Mouse (Mus musculus): ENCODE measurements around the gene Card9. TPM values are rescaled to one million over a fixed set of nuclear protein-coding genes. Genes with fewer than 3 reads are reported as not detected.

The Card9 gene
- polyA plus RNA-seq, 1 experiment from 2014 or later, result 1.0 TPM

GRCm38 (mm10) chr2:26342044-26342443, 18.7 kb downstream of the Card9 start:
- Histone ChIP-seq H3K4me3 (no peak overlapping the region), H3K4me1 (no peaks in the 10 kb centered on the region), H3K9ac (no peak overlapping the region), H3K9me3 (no peaks in the 10 kb centered on the region), H3K27me3 (replicated peaks) (no peaks in the 10 kb centered on the region), H3K27ac (no peak overlapping the region), H3K36me3 (peaks cover 86% of the 10 kb centered on the region), H3K4me2 (replicated peaks) (no peak overlapping the region)
- ATAC-seq (ENCODE audit: low FRiP score, low read depth), result no peak
- WGBS, result 90% methylated on average over 10 of the region's 10 CpGs

DNA sequence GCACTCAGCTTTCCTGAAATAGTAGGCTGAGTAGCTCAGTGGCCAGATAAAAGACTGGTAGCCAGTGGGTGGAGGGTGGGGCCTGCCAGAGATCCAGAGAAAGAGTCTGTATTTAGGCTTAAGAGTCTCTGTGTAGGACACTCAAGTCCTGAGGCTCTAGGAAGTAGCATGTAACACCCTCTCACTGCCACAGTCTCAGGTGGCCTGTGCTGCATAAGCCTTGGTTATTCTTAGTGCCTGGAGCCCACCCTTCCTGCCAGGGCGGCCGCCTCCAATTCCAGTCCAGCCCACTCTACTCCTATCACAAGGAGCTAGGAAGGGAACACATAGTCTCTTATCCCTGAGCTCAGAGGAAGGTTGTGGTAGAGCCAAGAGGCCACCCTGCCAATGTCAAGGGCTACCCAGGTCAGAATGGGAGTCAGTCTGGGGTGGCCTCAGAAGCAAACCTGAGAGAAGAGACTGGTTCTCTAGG, 19.2 kb downstream of the Card9 start:
- Histone ChIP-seq H3K4me1 (no peaks in the 10 kb centered on the region), H3K27me3 (replicated peaks) (no peaks in the 10 kb centered on the region), H3K36me3 (peaks cover 81% of the 10 kb centered on the region), H3K27ac (no peak overlapping the region), H3K4me3 (no peak overlapping the region), H3K9ac (no peak overlapping the region), H3K4me2 (replicated peaks) (no peak overlapping the region), H3K9me3 (no peaks in the 10 kb centered on the region)
- ATAC-seq (ENCODE audit: low FRiP score, low read depth), result no peak
- 97% methylated on average over 2 of the region's 2 CpGs for WGBS

- Histone ChIP-seq H3K4me1 (no peaks in the 10 kb centered on the region), H3K36me3 (peaks cover 58% of the 10 kb centered on the region)
Measured at GRCm38 (mm10) chr2:26339204-26339551, 21.5 kb downstream of the Card9 start.

DNA sequence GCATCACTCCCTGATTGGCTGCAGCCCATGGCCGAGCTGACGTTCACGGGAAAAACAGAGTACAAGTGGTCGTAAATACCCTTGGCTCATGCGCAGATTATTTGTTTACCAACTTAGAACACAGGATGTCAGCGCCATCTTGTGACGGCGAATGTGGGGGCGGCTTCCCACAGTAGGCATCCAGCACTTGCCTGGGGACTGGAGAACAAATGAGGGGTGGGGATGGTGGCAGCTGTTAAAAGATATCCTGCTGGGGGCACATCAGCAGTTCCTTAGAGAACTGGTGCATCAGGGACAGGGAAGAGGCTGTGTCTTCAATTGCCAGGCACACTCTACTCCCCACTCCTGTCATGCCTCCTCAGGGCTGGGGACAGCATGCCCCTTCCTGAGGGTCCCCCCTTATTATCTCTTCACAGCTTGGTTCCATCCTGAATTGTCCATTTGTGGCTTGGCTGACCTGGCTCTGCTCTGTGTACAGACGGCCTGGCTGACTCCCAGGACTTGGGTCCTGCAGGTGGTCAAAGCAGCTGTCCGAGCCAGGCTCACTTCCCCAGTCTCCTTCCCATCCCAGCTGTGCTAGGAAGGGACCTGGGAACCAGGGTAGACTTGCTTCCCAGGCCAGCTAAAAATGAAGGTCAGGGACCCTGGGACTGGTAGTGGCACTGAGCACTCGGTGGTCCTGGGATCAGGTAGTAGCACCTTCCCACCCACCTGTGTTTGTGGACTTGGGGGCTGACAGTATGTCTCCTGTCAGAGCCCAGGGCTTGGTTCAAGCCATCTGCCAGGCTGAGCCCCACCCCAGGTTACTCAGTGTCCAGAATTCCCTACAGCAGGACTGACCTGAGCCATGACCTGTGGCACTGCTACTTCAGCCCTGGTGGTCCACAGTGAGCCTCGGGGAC, 22.2 kb downstream of the Card9 start:
- Histone ChIP-seq H3K4me3 (no peak overlapping the region), H3K4me2 (replicated peaks) (no peak overlapping the region), H3K9me3 (no peaks in the 10 kb centered on the region), H3K9ac (no peak overlapping the region), H3K36me3 (peaks cover 52% of the 10 kb centered on the region), H3K27me3 (replicated peaks) (no peaks in the 10 kb centered on the region), H3K4me1 (no peaks in the 10 kb centered on the region), H3K27ac (no peak overlapping the region)
- 66% methylated on average over 9 of the region's 13 CpGs for WGBS
- no peak for ATAC-seq (ENCODE audit: low FRiP score, low read depth)

More at GRCm38 (mm10) chr2:26339204-26339551, 21.5 kb downstream of the Card9 start:
- Histone ChIP-seq H3K4me3 (no peak overlapping the region), H3K9ac (no peak overlapping the region), H3K4me2 (replicated peaks) (no peak overlapping the region), H3K9me3 (no peaks in the 10 kb centered on the region), H3K27ac (no peak overlapping the region), H3K27me3 (replicated peaks) (no peaks in the 10 kb centered on the region)
- ATAC-seq (ENCODE audit: low FRiP score, low read depth), result no peak
- 95% methylated on average over 5 of the region's 5 CpGs for WGBS

- H3K27ac ChIP-seq, result no peak overlapping the region
- H3K9ac ChIP-seq, result no peak overlapping the region
- 0 out of 2 replicates have a peak overlapping the region, but pooled peaks have one; percentile 7 for H3K4me2 ChIP-seq (replicated peaks)
- no peaks in the 10 kb centered on the region for H3K4me1 ChIP-seq
- no peaks in the 10 kb centered on the region for H3K9me3 ChIP-seq
- peaks cover 60% of the 10 kb centered on the region for H3K36me3 ChIP-seq
- no peaks in the 10 kb centered on the region for H3K27me3 ChIP-seq (replicated peaks)
- 72% methylated on average over 6 of the region's 6 CpGs for WGBS
- no peak overlapping the region for H3K4me3 ChIP-seq
- ATAC-seq (ENCODE audit: low FRiP score, low read depth), result no peak
Measured at GRCm38 (mm10) chr2:26330702-26331101, 30.0 kb downstream of the Card9 start.

- no peak for ATAC-seq (ENCODE audit: low FRiP score, low read depth)
- no peak overlapping the region for H3K27ac ChIP-seq
Measured at GRCm38 (mm10) chr2:26330056-26330468, 30.7 kb downstream of the Card9 start.

GRCm38 (mm10) chr2:26329402-26329801, 31.3 kb downstream of the Card9 start:
- WGBS, result 51% methylated on average over 8 of the region's 8 CpGs
- Histone ChIP-seq H3K36me3 (peaks cover 73% of the 10 kb centered on the region), H3K27me3 (replicated peaks) (no peaks in the 10 kb centered on the region), H3K9me3 (no peaks in the 10 kb centered on the region), H3K27ac (no peak overlapping the region), H3K4me3 (no peak overlapping the region), H3K4me2 (replicated peaks) (no peak overlapping the region), H3K9ac (no peak overlapping the region), H3K4me1 (no peaks in the 10 kb centered on the region)
- ATAC-seq (ENCODE audit: low FRiP score, low read depth), result 0 out of 2 replicates have a peak, but pooled peaks have one; percentile 61

More at GRCm38 (mm10) chr2:26330056-26330468, 30.7 kb downstream of the Card9 start:
- H3K4me2 ChIP-seq (replicated peaks), result no peak overlapping the region
- H3K27me3 ChIP-seq (replicated peaks), result no peaks in the 10 kb centered on the region
- no peak overlapping the region for H3K4me3 ChIP-seq
- 89% methylated on average over 4 of the region's 4 CpGs for WGBS
- no peaks in the 10 kb centered on the region for H3K9me3 ChIP-seq
- H3K4me1 ChIP-seq, result no peaks in the 10 kb centered on the region
- H3K36me3 ChIP-seq, result peaks cover 66% of the 10 kb centered on the region
- no peak overlapping the region for H3K9ac ChIP-seq

DNA sequence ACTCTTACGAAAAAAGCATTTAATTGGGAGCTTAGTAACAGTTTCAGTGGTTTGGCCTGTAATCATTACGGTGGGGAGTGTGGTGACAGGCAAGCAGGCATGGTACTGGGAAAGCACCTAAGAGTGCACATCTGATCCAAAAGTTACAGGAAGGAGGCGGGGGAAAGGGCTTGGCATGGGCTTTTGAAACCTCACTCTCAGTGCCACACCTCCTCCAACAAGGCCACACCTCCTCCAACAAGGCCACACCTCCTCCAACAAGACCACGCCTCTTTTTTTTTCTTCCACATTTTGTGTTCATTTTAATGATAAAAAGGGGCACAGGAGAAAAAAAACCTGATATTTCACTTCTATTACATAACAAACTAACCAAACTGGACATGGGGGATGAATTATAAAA, 32.9 kb downstream of the Card9 start:
- H3K27me3 ChIP-seq (replicated peaks), result no peaks in the 10 kb centered on the region
- H3K9me3 ChIP-seq, result no peaks in the 10 kb centered on the region
- peaks cover 86% of the 10 kb centered on the region for H3K36me3 ChIP-seq
- no peaks in the 10 kb centered on the region for H3K4me1 ChIP-seq
- no peak overlapping the region for H3K9ac ChIP-seq
- no peak overlapping the region for H3K27ac ChIP-seq
- H3K4me3 ChIP-seq, result no peak overlapping the region
- no peak for ATAC-seq (ENCODE audit: low FRiP score, low read depth)
- no peak overlapping the region for H3K4me2 ChIP-seq (replicated peaks)
- WGBS, result 94% methylated on average over 4 of the region's 4 CpGs

- Histone ChIP-seq H3K4me1 (no peaks in the 10 kb centered on the region), H3K4me2 (replicated peaks) (no peak overlapping the region), H3K9me3 (no peaks in the 10 kb centered on the region), H3K27ac (no peak overlapping the region), H3K9ac (no peak overlapping the region), H3K27me3 (replicated peaks) (no peaks in the 10 kb centered on the region), H3K36me3 (peaks cover 78% of the 10 kb centered on the region), H3K4me3 (no peak overlapping the region)
- 0 out of 2 replicates have a peak, but pooled peaks have one; percentile 31 for ATAC-seq (ENCODE audit: low FRiP score, low read depth)
- WGBS, result 69% methylated on average over 15 of the region's 15 CpGs
Measured at GRCm38 (mm10) chr2:26325386-26326181, 35.1 kb downstream of the Card9 start.

GRCm38 (mm10) chr2:26324917-26325316, 35.8 kb downstream of the Card9 start:
- ATAC-seq (ENCODE audit: low FRiP score, low read depth), result no peak
- Histone ChIP-seq H3K4me3 (no peak overlapping the region), H3K27ac (no peak overlapping the region), H3K27me3 (replicated peaks) (no peaks in the 10 kb centered on the region), H3K9me3 (no peaks in the 10 kb centered on the region), H3K9ac (no peak overlapping the region), H3K36me3 (peaks cover 73% of the 10 kb centered on the region), H3K4me1 (peaks cover 7% of the 10 kb centered on the region; the same call in 1 of the 2 replicates), H3K4me2 (replicated peaks) (no peak overlapping the region)
- 89% methylated on average over 2 of the region's 2 CpGs for WGBS

GRCm38 (mm10) chr2:26323589-26324325, 37.0 kb downstream of the Card9 start:
- WGBS, result 92% methylated on average over 13 of the region's 13 CpGs
- no peak overlapping the region for H3K9ac ChIP-seq

More at GRCm38 (mm10) chr2:26323589-26324325, 37.0 kb downstream of the Card9 start:
- H3K27ac ChIP-seq, result no peak overlapping the region
- no peaks in the 10 kb centered on the region for H3K9me3 ChIP-seq
- peaks cover 18% of the 10 kb centered on the region for H3K4me1 ChIP-seq
- no peaks in the 10 kb centered on the region for H3K27me3 ChIP-seq (replicated peaks)
- ATAC-seq (ENCODE audit: low FRiP score, low read depth), result no peak
- no peak overlapping the region for H3K4me3 ChIP-seq
- peaks cover 66% of the 10 kb centered on the region for H3K36me3 ChIP-seq
- no peak overlapping the region for H3K4me2 ChIP-seq (replicated peaks)

Data from neural tube, embryonic 12.5 days (tissue).